Mouse (Mus musculus): Measurements from ENCODE around the gene Tomt. TPM values are rescaled to one million over a fixed set of nuclear protein-coding genes. Genes with fewer than 3 reads are reported as not detected.

Tomt gene
- total and polyA plus RNA-seq, 3 experiments, result 0.07 to 1.3 (median 1.1) TPM

GRCm38 (mm10) chr7:101933751-101934240, 27.6 kb upstream of the Tomt start, which contains the start of the genes Lrrc51 and Numa1:
Gene Lrrc51, minus strand, starts transcription at chr7:101933895.
Gene Numa1, plus strand, starts transcription at chr7:101934111.
- Histone ChIP-seq H3K4me3 (replicated peaks in 1 of 3; ENCODE audit: low read depth in 2 of 3, low read length in 2 of 3, poor library complexity in 1 of 3) (peak within 1 kb of the TSS; percentile 70 to 88 (median 81)), H3K4me1 (ENCODE audit: control insufficient read depth in 1 of 2, insufficient read depth in 2 of 2) (peaks cover 5 to 30% of the 10 kb centered on the region in 2 experiments), H3K9me3 (replicated peaks; ENCODE audit: low read length) (no peaks in the 10 kb centered on the region), H3K27me3 (replicated peaks) (no peaks in the 10 kb centered on the region), H3K4me2 (ENCODE audit: insufficient read depth, low read depth, poor library complexity, severe bottlenecking) (peak within 1 kb of the TSS; percentile 81), H3K79me2 (replicated peaks; ENCODE audit: control insufficient read depth, extremely low read depth, insufficient read depth, poor library complexity, severe bottlenecking) (peaks cover 30% of the 10 kb centered on the region), H3K36me3 (replicated peaks in 1 of 2; ENCODE audit: control insufficient read depth in 1 of 2, insufficient read depth in 1 of 2, low read length in 1 of 2) (peaks cover 0 to 21% of the 10 kb centered on the region in 2 experiments), H3K27ac (ENCODE audit: insufficient read depth, low read depth) (peak within 1 kb of the TSS; percentile 12; the same call in 1 of the 2 replicates), H3K9ac (ENCODE audit: insufficient read depth, low read depth) (peak within 1 kb of the TSS; percentile 95)
- in situ Hi-C loops (cut with MboI; ENCODE audit: low pct_ligation_motif_present, low pct_unique_long_range_greater_than_20kb, low sequenced_read_pairs) (no loop called here), dilution Hi-C loops (cut with MboI; ENCODE audit: extremely low pct_ligation_motif_present, extremely low pct_unique_long_range_greater_than_20kb, low sequenced_read_pairs) (no loop called here)
- DNase-seq (ENCODE audit: extremely low read depth), result peak; percentile 99
- TF ChIP-seq MEF2A (IDR thresholded peaks at IDR 0.05; ENCODE audit: borderline replicate concordance, low read depth, low read length), result peak; percentile 72
- TF ChIP-seq E2F4 (IDR thresholded peaks at IDR 0.05; ENCODE audit: insufficient replicate concordance, low read depth, low read length), result peak; percentile 94
- TF ChIP-seq ZC3H11A (IDR thresholded peaks at IDR 0.05; ENCODE audit: low read depth, low read length), result no peak
- peak; percentile 99 for TF ChIP-seq SIN3A (IDR thresholded peaks at IDR 0.05; ENCODE audit: low read length)
- TF ChIP-seq NELFE (IDR thresholded peaks at IDR 0.05; ENCODE audit: low read depth, low read length), result peak; percentile 92
- TF ChIP-seq UBTF (IDR thresholded peaks at IDR 0.05; ENCODE audit: low read depth, low read length), result no peak; the same call in 1 of the 2 replicates
- peak; percentile 87; the same call in 1 of the 2 replicates for TF ChIP-seq POLR2AphosphoS2 (IDR thresholded peaks at IDR 0.05; ENCODE audit: low read depth, low read length)
- no peak; the same call in 1 of the 2 replicates for TF ChIP-seq USF1 (IDR thresholded peaks at IDR 0.05; ENCODE audit: low read depth, low read length)
- TF ChIP-seq TBP (conservative IDR thresholded peaks at IDR 0.05; ENCODE audit: low read depth, low read length), result peak; percentile 85
- TF ChIP-seq CTCF (conservative IDR thresholded peaks at IDR 0.05 in 1 of 2, IDR thresholded peaks at IDR 0.05 in 1 of 2; ENCODE audit: low read depth in 2 of 2, low read length in 2 of 2), result no peak
- TF ChIP-seq ETS1 (conservative IDR thresholded peaks at IDR 0.05; ENCODE audit: low read depth, low read length), result peak; percentile 38; the same call in 1 of the 2 replicates
- TF ChIP-seq TCF12 (IDR thresholded peaks at IDR 0.05; ENCODE audit: low read depth, low read length), result peak; percentile 77
- no peak for TF ChIP-seq ZKSCAN1 (IDR thresholded peaks at IDR 0.05; ENCODE audit: borderline replicate concordance, low read depth, low read length)
- peak; percentile 83; the same call in 1 of the 2 replicates for TF ChIP-seq GABPA (IDR thresholded peaks at IDR 0.05; ENCODE audit: insufficient replicate concordance, low read depth, low read length)
- TF ChIP-seq POLR2A (IDR thresholded peaks at IDR 0.05; ENCODE audit: low read depth, low read length), result peak; percentile 90
- no peak for TF ChIP-seq MAZ (IDR thresholded peaks at IDR 0.05; ENCODE audit: low read depth, low read length)
- TF ChIP-seq ELF1 (IDR thresholded peaks at IDR 0.05; ENCODE audit: low read depth, low read length), result peak; percentile 99
- TF ChIP-seq PAX5 (IDR thresholded peaks at IDR 0.05; ENCODE audit: low read length), result no peak
- peak; percentile 91 for TF ChIP-seq MAX (IDR thresholded peaks at IDR 0.05; ENCODE audit: low read length)
- no peak for TF ChIP-seq JUN (IDR thresholded peaks at IDR 0.05; ENCODE audit: insufficient read depth, low read depth, low read length)
- TF ChIP-seq MYC (IDR thresholded peaks at IDR 0.05; ENCODE audit: low read depth, low read length), result peak; percentile 95
- no peak for TF ChIP-seq JUND (conservative IDR thresholded peaks at IDR 0.05; ENCODE audit: low read depth, low read length)
- TF ChIP-seq IRF4 (IDR thresholded peaks at IDR 0.05; ENCODE audit: low read depth, low read length), result peak; percentile 87; the same call in 1 of the 2 replicates
- peak; percentile 99 for TF ChIP-seq KAT2A (IDR thresholded peaks at IDR 0.05; ENCODE audit: insufficient replicate concordance, low read length)
- TF ChIP-seq CHD1 (IDR thresholded peaks at IDR 0.05; ENCODE audit: low read depth, low read length), result no peak
- TF ChIP-seq MXI1 (IDR thresholded peaks at IDR 0.05; ENCODE audit: low read depth, low read length), result peak; percentile 99
- no peak for TF ChIP-seq RAD21 (IDR thresholded peaks at IDR 0.05; ENCODE audit: low read depth, low read length)
- TF ChIP-seq ZNF384 (IDR thresholded peaks at IDR 0.05; ENCODE audit: low read depth, low read length), result 0 out of 2 replicates have a peak, but pooled peaks have one; percentile 19
- TF ChIP-seq MAFK (IDR thresholded peaks at IDR 0.05; ENCODE audit: insufficient replicate concordance, low read length), result no peak
- TF ChIP-seq USF2 (conservative IDR thresholded peaks at IDR 0.05; ENCODE audit: low read depth, low read length), result no peak
- TF ChIP-seq EP300 (IDR thresholded peaks at IDR 0.05; ENCODE audit: low read length), result no peak
- peak; percentile 95 for TF ChIP-seq ZMIZ1 (IDR thresholded peaks at IDR 0.05; ENCODE audit: low read depth, low read length)
- TF ChIP-seq HCFC1 (IDR thresholded peaks at IDR 0.05; ENCODE audit: low read depth, low read length), result peak; percentile 99
- no peak for TF ChIP-seq SMC3 (IDR thresholded peaks at IDR 0.05; ENCODE audit: low read depth, low read length)
- TF ChIP-seq BHLHE40 (IDR thresholded peaks at IDR 0.05; ENCODE audit: low read depth, low read length), result peak; percentile 93
- TF ChIP-seq NRF1 (IDR thresholded peaks at IDR 0.05; ENCODE audit: low read depth, low read length), result peak; percentile 55; the same call in 1 of the 2 replicates
- TF ChIP-seq RCOR1 (conservative IDR thresholded peaks at IDR 0.05; ENCODE audit: low read depth, low read length), result no peak; the same call in 1 of the 2 replicates
- peak; percentile 91 for TF ChIP-seq CHD2 (IDR thresholded peaks at IDR 0.05; ENCODE audit: low read length)

All from CH12.LX (cell line).